29 mouse cellular contexts compared by ENCODE assay signal in genomic region chr11:24708790-24709189, GRCm38 (mm10).
DNase-seq lines count a peak whose midpoint lies in the region; ATAC-seq and TF ChIP-seq lines count a peak whose summit lies in the region.
"Had no signal": no experiment of that assay in that cellular context is flagged by ENCODE, and none has a peak within 500 bp of the region (broad histone marks: within the 10 kb centered on the region; RNA-seq: fewer than 3 reads in every experiment).

No protein-coding gene starts in this region.

- H3K36me3 ChIP-seq in forebrain, embryonic 15.5 days: no peaks in the 10 kb centered on the region
- no peaks in the 10 kb centered on the region for H3K36me3 ChIP-seq in forebrain, embryonic 10.5 days (replicated peaks)
- no peaks in the 10 kb centered on the region for H3K36me3 ChIP-seq in midbrain, embryonic 16.5 days (ENCODE audit: control insufficient read depth, insufficient read depth, low read length)
- no peaks in the 10 kb centered on the region for H3K36me3 ChIP-seq in midbrain, embryonic 11.5 days (ENCODE audit: control insufficient read depth, insufficient read depth, low read length)
- no peaks in the 10 kb centered on the region for H3K36me3 ChIP-seq in hindbrain, embryonic 13.5 days
- no peaks in the 10 kb centered on the region for H3K36me3 ChIP-seq in midbrain, postnatal 0 days (ENCODE audit: insufficient read depth, low read length)
- H3K36me3 ChIP-seq: embryonic facial prominence, embryonic 13.5 days; limb, embryonic 12.5 days; liver, embryonic 15.5 days; midbrain, embryonic 12.5 days; neural tube, embryonic 13.5 days; stomach, embryonic 15.5 days had no signal

- WGBS in forebrain, embryonic 15.5 days: 84% methylated on average over 3 of the region's 3 CpGs
- 96% methylated on average over 3 of the region's 3 CpGs for WGBS in forebrain, embryonic 10.5 days
- WGBS in midbrain, embryonic 16.5 days: 74% methylated on average over 3 of the region's 3 CpGs
- WGBS in midbrain, embryonic 11.5 days: 90% methylated on average over 3 of the region's 3 CpGs
- 66% methylated on average over 3 of the region's 3 CpGs for WGBS in hindbrain, embryonic 13.5 days
- WGBS in midbrain, postnatal 0 days: 69% methylated on average over 3 of the region's 3 CpGs

- peaks cover 7% of the 10 kb centered on the region for H3K4me1 ChIP-seq in forebrain, embryonic 15.5 days
- H3K4me1 ChIP-seq in forebrain, embryonic 10.5 days: no peaks in the 10 kb centered on the region; the same call in 1 of the 2 replicates
- peaks cover 3% of the 10 kb centered on the region; the same call in 1 of the 2 replicates for H3K4me1 ChIP-seq in midbrain, embryonic 16.5 days (ENCODE audit: control insufficient read depth, insufficient read depth, low read length)
- H3K4me1 ChIP-seq in midbrain, embryonic 11.5 days (ENCODE audit: control insufficient read depth, insufficient read depth, low read length): no peaks in the 10 kb centered on the region
- H3K4me1 ChIP-seq in hindbrain, embryonic 13.5 days (replicated peaks): no peaks in the 10 kb centered on the region
- no peaks in the 10 kb centered on the region for H3K4me1 ChIP-seq in midbrain, postnatal 0 days (ENCODE audit: insufficient read depth, low read length)
- H3K4me1 ChIP-seq: embryonic facial prominence, embryonic 13.5 days; limb, embryonic 12.5 days; liver, embryonic 15.5 days; midbrain, embryonic 12.5 days; neural tube, embryonic 13.5 days; stomach, embryonic 15.5 days had no signal

- DNase-seq in forebrain, embryonic 10.5 days (ENCODE audit: extremely low spot score, low spot score): no peak
- DNase-seq in midbrain, embryonic 11.5 days (ENCODE audit: low spot score, missing footprints): no peak
- peak; percentile 58 for DNase-seq in midbrain, postnatal 0 days (ENCODE audit: low spot score)
- no peak for DNase-seq in gastrocnemius, postnatal 25 days
- no peak for DNase-seq in lung, postnatal 14 days
- DNase-seq: adrenal gland, adult 2 months; adrenal gland, postnatal 36 days; B cell, adult 2 months; cerebellum, adult 2 months; gastrocnemius, postnatal 10 days; heart, postnatal 14 days; kidney, adult 8-10 months; kidney, postnatal 4 days; layer of hippocampus, postnatal 36 days; lung, embryonic 14.5 days; right cerebral cortex, postnatal 14 days; thymus, postnatal 14 days had no signal

- no peaks in the 10 kb centered on the region for H3K9me3 ChIP-seq in forebrain, embryonic 15.5 days
- no peaks in the 10 kb centered on the region for H3K9me3 ChIP-seq in forebrain, embryonic 10.5 days
- no peaks in the 10 kb centered on the region for H3K9me3 ChIP-seq in midbrain, embryonic 16.5 days (replicated peaks; ENCODE audit: control insufficient read depth, low read length, poor library complexity, severe bottlenecking)
- no peaks in the 10 kb centered on the region for H3K9me3 ChIP-seq in midbrain, embryonic 11.5 days (ENCODE audit: control insufficient read depth, low read length)
- no peaks in the 10 kb centered on the region for H3K9me3 ChIP-seq in hindbrain, embryonic 13.5 days
- H3K9me3 ChIP-seq in midbrain, postnatal 0 days (ENCODE audit: low read length): no peaks in the 10 kb centered on the region
- H3K9me3 ChIP-seq: embryonic facial prominence, embryonic 13.5 days; limb, embryonic 12.5 days; liver, embryonic 15.5 days; midbrain, embryonic 12.5 days; neural tube, embryonic 13.5 days; stomach, embryonic 15.5 days had no signal

- H3K27me3 ChIP-seq in forebrain, embryonic 15.5 days: no peaks in the 10 kb centered on the region
- no peaks in the 10 kb centered on the region for H3K27me3 ChIP-seq in forebrain, embryonic 10.5 days (ENCODE audit: poor library complexity, severe bottlenecking)
- no peaks in the 10 kb centered on the region for H3K27me3 ChIP-seq in midbrain, embryonic 16.5 days (ENCODE audit: control insufficient read depth, insufficient read depth, low read depth, low read length)
- no peaks in the 10 kb centered on the region for H3K27me3 ChIP-seq in midbrain, embryonic 11.5 days (ENCODE audit: control insufficient read depth, insufficient read depth, low read length)
- no peaks in the 10 kb centered on the region for H3K27me3 ChIP-seq in hindbrain, embryonic 13.5 days
- H3K27me3 ChIP-seq in midbrain, postnatal 0 days (ENCODE audit: insufficient read depth, low read length): no peaks in the 10 kb centered on the region
- H3K27me3 ChIP-seq: embryonic facial prominence, embryonic 13.5 days; limb, embryonic 12.5 days; liver, embryonic 15.5 days; midbrain, embryonic 12.5 days; neural tube, embryonic 13.5 days; stomach, embryonic 15.5 days had no signal

- H3K4me3 ChIP-seq in forebrain, embryonic 15.5 days: no peak overlapping the region
- no peak overlapping the region for H3K4me3 ChIP-seq in forebrain, embryonic 10.5 days
- H3K4me3 ChIP-seq in midbrain, embryonic 16.5 days (ENCODE audit: low read depth, low read length): no peak overlapping the region
- no peak overlapping the region for H3K4me3 ChIP-seq in midbrain, embryonic 11.5 days (ENCODE audit: low read depth, low read length)
- H3K4me3 ChIP-seq in hindbrain, embryonic 13.5 days: no peak overlapping the region
- no peak overlapping the region for H3K4me3 ChIP-seq in midbrain, postnatal 0 days (ENCODE audit: low read depth, low read length)
- H3K4me3 ChIP-seq: embryonic facial prominence, embryonic 13.5 days; limb, embryonic 12.5 days; liver, embryonic 15.5 days; midbrain, embryonic 12.5 days; myocyte; neural tube, embryonic 13.5 days; stomach, embryonic 15.5 days had no signal

- TF ChIP-seq CTCF in midbrain, postnatal 0 days (IDR thresholded peaks at IDR 0.05): no peak

- no peak overlapping the region for H3K9ac ChIP-seq in forebrain, embryonic 15.5 days (replicated peaks)
- no peak overlapping the region for H3K9ac ChIP-seq in midbrain, embryonic 16.5 days (ENCODE audit: low read depth, low read length)
- no peak overlapping the region for H3K9ac ChIP-seq in midbrain, embryonic 11.5 days (ENCODE audit: low read length)
- no peak overlapping the region for H3K9ac ChIP-seq in hindbrain, embryonic 13.5 days
- no peak overlapping the region for H3K9ac ChIP-seq in midbrain, postnatal 0 days (replicated peaks; ENCODE audit: low read length, poor library complexity, severe bottlenecking)
- H3K9ac ChIP-seq: embryonic facial prominence, embryonic 13.5 days; limb, embryonic 12.5 days; liver, embryonic 15.5 days; lung, embryonic 14.5 days; midbrain, embryonic 12.5 days; neural tube, embryonic 13.5 days; stomach, embryonic 15.5 days had no signal

- H3K27ac ChIP-seq in forebrain, embryonic 15.5 days (replicated peaks): peak overlapping the region; percentile 60; the same call in 1 of the 2 replicates
- no peak overlapping the region for H3K27ac ChIP-seq in forebrain, embryonic 10.5 days
- H3K27ac ChIP-seq in midbrain, embryonic 16.5 days (ENCODE audit: low read length): no peak overlapping the region
- no peak overlapping the region for H3K27ac ChIP-seq in midbrain, embryonic 11.5 days (ENCODE audit: low read depth, low read length)
- H3K27ac ChIP-seq in hindbrain, embryonic 13.5 days: no peak overlapping the region
- no peak overlapping the region for H3K27ac ChIP-seq in midbrain, postnatal 0 days (ENCODE audit: low read depth, low read length)
- H3K27ac ChIP-seq: embryonic facial prominence, embryonic 13.5 days; kidney, postnatal 0 days; limb, embryonic 12.5 days; liver, embryonic 15.5 days; midbrain, embryonic 12.5 days; neural tube, embryonic 13.5 days; stomach, embryonic 15.5 days had no signal

- no peak overlapping the region for H3K4me2 ChIP-seq in forebrain, embryonic 15.5 days (replicated peaks)
- no peak overlapping the region for H3K4me2 ChIP-seq in midbrain, embryonic 16.5 days (ENCODE audit: low read length)
- H3K4me2 ChIP-seq in midbrain, embryonic 11.5 days: no peak overlapping the region
- H3K4me2 ChIP-seq in hindbrain, embryonic 13.5 days: no peak overlapping the region
- no peak overlapping the region for H3K4me2 ChIP-seq in midbrain, postnatal 0 days (ENCODE audit: low read depth, low read length, poor library complexity, severe bottlenecking)
- H3K4me2 ChIP-seq: embryonic facial prominence, embryonic 13.5 days; limb, embryonic 12.5 days; liver, embryonic 15.5 days; lung, embryonic 14.5 days; midbrain, embryonic 12.5 days; neural tube, embryonic 13.5 days; stomach, embryonic 15.5 days had no signal

- peak; percentile 66 for ATAC-seq in forebrain, embryonic 15.5 days (replicated peaks)
- peak; percentile 79 for ATAC-seq in midbrain, embryonic 16.5 days
- no peak for ATAC-seq in midbrain, embryonic 11.5 days (ENCODE audit: low FRiP score)
- ATAC-seq in hindbrain, embryonic 13.5 days (ENCODE audit: low FRiP score): peak; percentile 61; the same call in 1 of the 2 replicates
- peak; percentile 68; the same call in 1 of the 2 replicates for ATAC-seq in midbrain, postnatal 0 days (ENCODE audit: low FRiP score)
- ATAC-seq: intestine, embryonic 16.5 days had no signal
